Mouse (Mus musculus): ENCODE measurements around the gene Zcwpw1.
"Not testable (repeated sequence)": the region's sequence is repeated elsewhere in the genome, so short reads cannot be mapped to it uniquely, and the experiment has no call there.

Zcwpw1 gene

DNA sequence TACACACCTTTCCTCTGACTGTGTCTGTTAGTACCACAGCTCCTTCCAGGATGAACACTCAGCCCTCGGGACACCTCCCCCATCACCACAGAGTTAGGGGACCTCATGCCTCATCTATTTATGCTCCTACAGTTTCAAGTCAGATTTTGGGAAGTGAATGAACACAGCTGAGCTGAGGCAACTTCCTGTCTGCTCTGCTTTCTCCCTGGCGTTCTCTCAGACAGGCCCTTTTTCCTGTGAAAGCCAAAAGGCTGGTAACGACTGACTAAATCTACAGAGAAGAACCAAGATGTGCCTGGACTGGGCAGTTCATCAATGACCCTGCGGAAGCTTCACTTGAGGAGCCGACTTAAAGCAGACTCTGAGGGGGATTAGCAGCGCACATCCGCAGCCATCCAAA lies 42.6 kb downstream of the Zcwpw1 start:
- DNase-seq (ENCODE audit: inconsistent age in 2 of 2, low spot score in 1 of 2): peak in 1 of 2 experiments; percentile 38

- DNase-seq (ENCODE audit: inconsistent age in 2 of 2, low spot score in 1 of 2): no peak
These were observed 43.5 kb downstream of the Zcwpw1 start for GRCm38 (mm10) chr5:137831106-137831505.

- DNase-seq (ENCODE audit: inconsistent age in 2 of 2, low spot score in 1 of 2): no peak
These were observed 43.9 kb downstream of the Zcwpw1 start for GRCm38 (mm10) chr5:137831506-137831905.

GRCm38 (mm10) chr5:137833500-137833899 lies 45.9 kb downstream of the Zcwpw1 start:
- DNase-seq (ENCODE audit: inconsistent age in 2 of 2, low spot score in 1 of 2): no peak

DNA sequence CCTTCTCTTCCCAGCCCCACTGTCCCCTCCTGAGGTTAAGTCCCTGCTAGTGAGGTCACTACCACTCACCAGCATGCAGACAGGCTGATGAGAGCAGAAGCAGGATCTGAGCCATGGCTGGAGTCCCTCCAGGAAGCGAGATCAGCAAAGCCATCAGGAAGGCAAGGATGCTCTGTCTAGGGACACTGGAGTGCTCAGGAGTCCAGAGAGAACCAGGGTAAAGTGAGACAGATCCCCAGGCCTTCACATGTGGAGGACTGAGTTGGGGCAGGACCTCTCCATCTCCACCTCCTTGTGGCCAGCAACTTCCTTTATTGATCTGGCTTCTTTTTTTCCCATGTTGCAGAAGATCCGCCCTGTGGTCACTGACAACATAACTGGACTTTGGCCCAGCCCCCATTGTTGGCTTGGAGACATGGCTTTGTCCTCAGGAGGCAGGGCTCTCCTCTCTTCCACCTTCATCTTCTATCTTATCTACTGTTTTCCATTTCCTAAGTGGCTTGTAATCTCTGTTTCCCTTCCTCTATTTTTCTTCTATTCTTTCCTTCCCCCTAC lies 48.4 kb downstream of the Zcwpw1 start, which contains the start of gene Pilra:
Pilra (minus strand) TSS at position 316 of the 555 bp plus-strand sequence.
- peak in 1 of 2 experiments; percentile 38 for DNase-seq (ENCODE audit: inconsistent age in 2 of 2, low spot score in 1 of 2)

GRCm38 (mm10) chr5:137836611-137837010 lies 49.0 kb downstream of the Zcwpw1 start:
- no peak for DNase-seq (ENCODE audit: inconsistent age in 2 of 2, low spot score in 1 of 2)

GRCm38 (mm10) chr5:137837110-137837509 lies 49.5 kb downstream of the Zcwpw1 start:
- DNase-seq (ENCODE audit: inconsistent age in 2 of 2, low spot score in 1 of 2): not testable (repeated sequence)

DNA sequence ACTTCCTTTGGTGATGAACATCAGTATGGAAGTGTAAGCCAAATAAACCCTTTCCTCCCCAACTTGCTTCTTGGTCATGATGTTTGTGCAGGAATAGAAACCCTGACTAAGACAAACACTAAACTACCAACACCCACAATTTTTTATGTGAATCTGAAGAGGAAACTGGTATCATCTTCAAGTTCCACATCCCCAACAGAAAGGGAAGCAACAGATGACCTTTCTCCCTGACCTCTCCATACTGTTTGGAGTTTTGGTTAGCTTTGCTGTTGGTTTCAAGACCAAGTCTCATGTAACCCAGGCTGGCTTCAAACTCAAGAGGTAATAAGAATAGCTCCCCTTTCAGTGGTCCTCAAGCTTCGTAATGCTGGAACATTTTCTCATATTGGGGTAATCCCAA lies 62.7 kb downstream of the Zcwpw1 start:
- not testable (repeated sequence) for DNase-seq (ENCODE audit: inconsistent age in 2 of 2, low spot score in 1 of 2)

DNA sequence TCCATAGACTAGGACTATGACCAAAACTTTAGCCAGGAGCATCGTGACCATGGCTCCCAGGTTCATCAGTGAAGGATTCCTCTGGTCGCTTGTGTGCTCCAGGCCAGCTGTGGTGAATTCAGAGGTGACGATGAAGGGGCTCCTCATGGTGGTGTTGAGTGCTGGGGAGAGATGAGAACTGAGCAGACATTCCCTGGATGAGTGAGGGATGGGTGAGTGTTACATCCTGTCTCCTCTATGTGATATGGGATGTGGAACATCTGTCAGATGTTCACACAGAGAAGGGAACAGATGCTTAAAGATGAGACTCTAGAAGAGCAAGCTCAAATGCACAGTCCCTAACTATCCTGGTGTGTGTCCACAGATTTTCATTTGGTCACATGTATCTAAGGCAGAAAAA lies 67.3 kb downstream of the Zcwpw1 start:
- peak in 1 of 2 experiments; percentile 9 for DNase-seq (ENCODE audit: inconsistent age in 2 of 2, low spot score in 1 of 2)

DNA sequence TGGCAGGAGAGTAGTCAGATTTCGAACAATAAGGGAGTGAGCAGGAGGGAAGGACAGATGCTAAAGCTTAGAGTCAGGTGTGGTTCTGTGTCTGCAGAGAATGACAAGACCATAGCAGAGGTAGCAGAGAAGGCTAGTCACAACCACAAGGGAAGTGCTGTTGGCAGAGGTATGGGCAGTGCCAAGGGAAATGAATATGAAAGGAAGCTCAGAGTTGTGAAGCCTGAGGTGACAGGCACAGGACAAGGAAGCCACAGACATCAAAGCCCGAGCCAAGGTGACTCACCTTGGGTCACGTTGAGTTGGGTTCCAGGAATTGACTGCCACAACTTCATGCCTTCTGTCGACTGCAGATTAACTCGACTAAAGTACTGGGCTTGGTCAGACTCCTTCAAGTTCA lies 69.3 kb downstream of the Zcwpw1 start:
- peak in 1 of 2 experiments; percentile 25 for DNase-seq (ENCODE audit: inconsistent age in 2 of 2, low spot score in 1 of 2)

GRCm38 (mm10) chr5:137857960-137858710 lies 70.5 kb downstream of the Zcwpw1 start, which contains the start of gene Pilrb1:
Gene Pilrb1, minus strand, starts transcription at chr5:137858106.
- peak in 1 of 2 experiments; percentile 34 for DNase-seq (ENCODE audit: inconsistent age in 2 of 2, low spot score in 1 of 2)

GRCm38 (mm10) chr5:137864008-137864407 lies 76.4 kb downstream of the Zcwpw1 start:
- DNase-seq (ENCODE audit: inconsistent age in 2 of 2, low spot score in 1 of 2): peak in 1 of 2 experiments; percentile 12

- not testable (repeated sequence) for DNase-seq (ENCODE audit: inconsistent age in 2 of 2, low spot score in 1 of 2)
These were observed 81.0 kb downstream of the Zcwpw1 start for GRCm38 (mm10) chr5:137868600-137868999.

GRCm38 (mm10) chr5:137871644-137872380 lies 84.2 kb downstream of the Zcwpw1 start, which contains the start of gene Pilrb2:
Gene Pilrb2, minus strand, starts transcription at chr5:137871815.
- not testable (repeated sequence) for DNase-seq (ENCODE audit: inconsistent age in 2 of 2, low spot score in 1 of 2)

All from adrenal gland, adult (tissue).